Mouse (Mus musculus) liver, postnatal 0 days (tissue): ENCODE results near the gene Zfp72.

Experiments
- CTCF ChIP-seq: sonication (generic); IDR thresholded peaks from 2 replicates; pipeline ENCODE4 v1.5.1; 2016; ENCODE audit warnings: antibody characterized with exemption, low read depth
- EP300 ChIP-seq: IDR thresholded peaks from 2 replicates; pipeline ENCODE4 v1.6.1; 2016; ENCODE audit warnings: antibody characterized with exemption, low read depth, mild to moderate bottlenecking

DNA sequence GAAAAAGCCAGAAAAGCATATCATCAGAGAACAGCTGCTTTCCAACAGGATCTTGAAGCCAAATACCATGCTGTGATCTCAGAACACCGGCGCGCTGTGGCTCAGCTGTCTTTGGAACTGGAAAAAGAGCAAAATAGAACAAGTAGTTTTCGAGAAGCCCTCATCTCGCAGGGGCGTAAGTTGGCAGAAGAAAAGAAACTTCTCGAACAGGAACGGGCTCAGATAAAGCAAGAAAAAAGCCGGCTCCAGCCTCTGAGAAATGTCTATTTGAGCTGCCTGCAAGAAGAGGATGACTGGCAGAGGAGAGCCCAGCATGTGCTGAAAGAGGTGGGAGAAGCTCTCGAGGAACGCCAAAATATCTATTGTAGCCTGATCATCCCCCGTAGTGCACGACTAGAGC lies 34.1 kb downstream of the Zfp72 start:
- no peak for TF ChIP-seq CTCF
- no peak for TF ChIP-seq EP300
